Mouse (Mus musculus): Measurements from ENCODE around the gene Hist1h2bc. TPM values are rescaled to one million over a fixed set of nuclear protein-coding genes. Genes with fewer than 3 reads are reported as not detected.

Gene Hist1h2bc
- total and polyA plus RNA-seq, 2 experiments = 228 to 312 TPM

DNA sequence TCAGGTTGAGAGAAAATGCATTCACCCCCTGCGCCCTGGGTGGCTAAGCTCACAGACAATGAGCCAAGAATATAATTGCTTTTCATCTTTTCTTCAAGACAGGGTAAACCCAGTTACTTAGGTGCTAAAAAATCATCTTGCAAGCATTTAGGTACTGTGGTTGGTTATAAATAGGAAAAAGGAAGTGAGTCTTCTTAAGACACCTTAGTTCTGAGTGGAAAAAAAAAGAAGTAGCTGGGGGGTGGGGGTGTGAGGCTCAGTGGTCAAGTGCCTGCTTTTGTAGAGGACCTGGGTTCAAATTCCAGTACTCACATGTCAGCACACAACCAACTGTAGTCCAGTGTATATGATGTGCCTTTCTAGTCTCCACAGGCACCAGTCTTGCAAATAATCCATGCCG, 5.0 kb downstream of the Hist1h2bc start:
- no peak overlapping the region for H3K27ac ChIP-seq (replicated peaks; ENCODE audit: insufficient read depth, low read depth, low read length)
- peaks cover 13% of the 10 kb centered on the region for H3K79me2 ChIP-seq (ENCODE audit: control insufficient read depth, insufficient read depth, low read length)
- H3K4me3 ChIP-seq (ENCODE audit: insufficient read depth, low read depth, low read length) = no peak overlapping the region
- no peak overlapping the region for H3K9ac ChIP-seq (ENCODE audit: low read depth, low read length)
- no peaks in the 10 kb centered on the region for H3K27me3 ChIP-seq (ENCODE audit: control insufficient read depth, insufficient read depth, low read length)
- no peak for TF ChIP-seq POLR2A (IDR thresholded peaks at IDR 0.05; ENCODE audit: extremely low read depth, insufficient read depth, low read length)
- TF ChIP-seq CTCF (IDR thresholded peaks at IDR 0.05; ENCODE audit: low read depth, low read length) = no peak
- peaks cover 18% of the 10 kb centered on the region for H3K4me1 ChIP-seq (ENCODE audit: control insufficient read depth, insufficient read depth, low read length)
- peaks cover 18% of the 10 kb centered on the region for H3K36me3 ChIP-seq (ENCODE audit: control insufficient read depth, insufficient read depth, low read length)
- 95% methylated on average over 2 of the region's 2 CpGs for WGBS
- DNase-seq (ENCODE audit: extremely low read depth, low read depth, low spot score) = no peak

DNA sequence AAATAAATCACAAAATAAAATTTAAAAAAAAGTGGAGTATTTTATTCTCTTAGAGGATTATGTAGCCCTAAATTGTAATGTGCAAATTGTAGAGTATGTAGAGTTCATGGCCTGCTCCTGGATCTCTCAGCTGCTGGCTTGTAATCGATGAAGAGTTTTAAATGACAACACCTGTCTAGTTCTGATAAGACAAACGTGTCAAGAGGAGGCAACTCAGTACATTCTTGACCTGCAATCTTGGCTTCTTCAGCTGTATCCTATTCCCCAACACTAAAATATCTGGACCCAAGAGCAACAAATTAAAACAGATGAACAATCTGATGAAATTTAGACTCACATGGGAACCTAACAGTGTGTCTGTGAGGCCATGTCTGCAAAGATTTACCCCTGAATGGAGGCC, 5.5 kb downstream of the Hist1h2bc start:
- H3K79me2 ChIP-seq (ENCODE audit: control insufficient read depth, insufficient read depth, low read length) = peaks cover 13% of the 10 kb centered on the region
- H3K4me3 ChIP-seq (ENCODE audit: insufficient read depth, low read depth, low read length) = no peak overlapping the region
- H3K9ac ChIP-seq (ENCODE audit: low read depth, low read length) = no peak overlapping the region
- H3K27me3 ChIP-seq (ENCODE audit: control insufficient read depth, insufficient read depth, low read length) = no peaks in the 10 kb centered on the region
- peaks cover 18% of the 10 kb centered on the region for H3K36me3 ChIP-seq (ENCODE audit: control insufficient read depth, insufficient read depth, low read length)
- WGBS = 60% methylated on average over 2 of the region's 2 CpGs
- H3K4me1 ChIP-seq (ENCODE audit: control insufficient read depth, insufficient read depth, low read length) = peaks cover 18% of the 10 kb centered on the region
- TF ChIP-seq CTCF (IDR thresholded peaks at IDR 0.05; ENCODE audit: low read depth, low read length) = no peak
- TF ChIP-seq POLR2A (IDR thresholded peaks at IDR 0.05; ENCODE audit: extremely low read depth, insufficient read depth, low read length) = no peak
- H3K27ac ChIP-seq (replicated peaks; ENCODE audit: insufficient read depth, low read depth, low read length) = no peak overlapping the region
- no peak for DNase-seq (ENCODE audit: extremely low read depth, low read depth, low spot score)

- no peaks in the 10 kb centered on the region for H3K27me3 ChIP-seq (ENCODE audit: control insufficient read depth, insufficient read depth, low read length)
- peaks cover 12% of the 10 kb centered on the region for H3K79me2 ChIP-seq (ENCODE audit: control insufficient read depth, insufficient read depth, low read length)
- peaks cover 18% of the 10 kb centered on the region for H3K36me3 ChIP-seq (ENCODE audit: control insufficient read depth, insufficient read depth, low read length)
- peak; percentile 54 for DNase-seq (ENCODE audit: extremely low read depth, low read depth, low spot score)
- 51% methylated on average over 6 of the region's 6 CpGs for WGBS
- no peak overlapping the region for H3K9ac ChIP-seq (ENCODE audit: low read depth, low read length)
- peaks cover 16% of the 10 kb centered on the region for H3K4me1 ChIP-seq (ENCODE audit: control insufficient read depth, insufficient read depth, low read length)
- H3K27ac ChIP-seq (replicated peaks; ENCODE audit: insufficient read depth, low read depth, low read length) = peak overlapping the region; percentile 51
- H3K4me3 ChIP-seq (ENCODE audit: insufficient read depth, low read depth, low read length) = no peak overlapping the region
- TF ChIP-seq CTCF (IDR thresholded peaks at IDR 0.05; ENCODE audit: low read depth, low read length) (no peak), POLR2A (IDR thresholded peaks at IDR 0.05; ENCODE audit: extremely low read depth, insufficient read depth, low read length) (no peak)
Measured at GRCm38 (mm10) chr13:23693856-23694440, 9.9 kb downstream of the Hist1h2bc start.

- no peak for DNase-seq (ENCODE audit: extremely low read depth, low read depth, low spot score)
- Histone ChIP-seq H3K27ac (replicated peaks; ENCODE audit: insufficient read depth, low read depth, low read length) (no peak overlapping the region), H3K4me3 (ENCODE audit: insufficient read depth, low read depth, low read length) (no peak overlapping the region), H3K79me2 (ENCODE audit: control insufficient read depth, insufficient read depth, low read length) (peaks cover 5% of the 10 kb centered on the region; the same call in 1 of the 2 replicates), H3K36me3 (ENCODE audit: control insufficient read depth, insufficient read depth, low read length) (peaks cover 18% of the 10 kb centered on the region), H3K4me1 (ENCODE audit: control insufficient read depth, insufficient read depth, low read length) (peaks cover 14% of the 10 kb centered on the region), H3K27me3 (ENCODE audit: control insufficient read depth, insufficient read depth, low read length) (no peaks in the 10 kb centered on the region), H3K9ac (ENCODE audit: low read depth, low read length) (no peak overlapping the region)
- TF ChIP-seq CTCF (IDR thresholded peaks at IDR 0.05; ENCODE audit: low read depth, low read length) = no peak
- no peak for TF ChIP-seq POLR2A (IDR thresholded peaks at IDR 0.05; ENCODE audit: extremely low read depth, insufficient read depth, low read length)
- 94% methylated on average over 9 of the region's 9 CpGs for WGBS
Measured at GRCm38 (mm10) chr13:23694956-23695355, 11.0 kb downstream of the Hist1h2bc start.

DNA sequence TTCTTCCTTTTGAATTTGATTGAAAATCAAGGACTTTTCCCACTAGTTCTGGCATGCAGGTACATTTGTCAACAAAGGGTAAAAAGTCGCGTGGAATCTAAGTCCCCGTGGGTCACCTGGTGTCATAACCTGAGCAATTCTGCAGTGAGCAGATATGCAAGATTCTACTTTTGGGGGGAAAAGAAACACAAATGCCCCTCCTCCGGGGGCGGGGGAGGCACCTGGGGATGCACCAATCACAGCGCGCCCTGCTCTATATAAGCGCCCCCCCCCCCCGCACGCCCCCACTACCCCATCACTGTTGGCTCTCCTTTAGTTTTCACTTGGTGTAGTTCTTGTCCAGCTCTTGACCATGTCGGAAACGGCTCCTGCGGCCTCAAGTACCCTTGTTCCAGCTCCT, 11.5 kb downstream of the Hist1h2bc start, which contains the start of gene Hist1h1t:
Gene Hist1h1t (plus strand): TSS at position 301 of the 400 bp plus-strand sequence.
- 57% methylated on average over 13 of the region's 13 CpGs for WGBS
- no peak within 1 kb of the TSS for H3K4me3 ChIP-seq (ENCODE audit: insufficient read depth, low read depth, low read length)
- peaks cover 12% of the 10 kb centered on the region for H3K4me1 ChIP-seq (ENCODE audit: control insufficient read depth, insufficient read depth, low read length)
- no peak for DNase-seq (ENCODE audit: extremely low read depth, low read depth, low spot score)
- no peak within 1 kb of the TSS for H3K9ac ChIP-seq (ENCODE audit: low read depth, low read length)
- TF ChIP-seq CTCF (IDR thresholded peaks at IDR 0.05; ENCODE audit: low read depth, low read length) (no peak), POLR2A (IDR thresholded peaks at IDR 0.05; ENCODE audit: extremely low read depth, insufficient read depth, low read length) (no peak)
- H3K36me3 ChIP-seq (ENCODE audit: control insufficient read depth, insufficient read depth, low read length) = peaks cover 18% of the 10 kb centered on the region
- peaks cover 4% of the 10 kb centered on the region; the same call in 1 of the 2 replicates for H3K79me2 ChIP-seq (ENCODE audit: control insufficient read depth, insufficient read depth, low read length)
- no peak within 1 kb of the TSS for H3K27ac ChIP-seq (replicated peaks; ENCODE audit: insufficient read depth, low read depth, low read length)
- H3K27me3 ChIP-seq (ENCODE audit: control insufficient read depth, insufficient read depth, low read length) = no peaks in the 10 kb centered on the region

DNA sequence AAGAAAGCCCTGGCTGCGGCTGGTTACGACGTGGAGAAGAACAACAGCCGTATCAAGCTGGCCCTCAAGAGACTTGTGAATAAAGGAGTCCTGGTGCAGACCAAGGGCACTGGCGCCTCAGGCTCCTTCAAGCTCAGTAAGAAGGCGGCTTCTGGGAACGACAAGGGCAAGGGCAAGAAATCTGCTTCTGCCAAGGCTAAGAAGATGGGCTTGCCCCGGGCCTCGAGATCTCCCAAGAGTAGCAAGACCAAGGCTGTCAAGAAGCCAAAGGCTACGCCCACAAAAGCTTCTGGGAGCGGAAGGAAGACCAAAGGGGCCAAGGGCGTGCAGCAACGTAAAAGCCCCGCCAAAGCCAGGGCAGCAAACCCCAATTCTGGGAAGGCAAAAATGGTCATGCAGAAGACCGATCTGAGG, 12.1 kb downstream of the Hist1h2bc start:
- Histone ChIP-seq H3K4me3 (ENCODE audit: insufficient read depth, low read depth, low read length) (no peak overlapping the region), H3K36me3 (ENCODE audit: control insufficient read depth, insufficient read depth, low read length) (peaks cover 16% of the 10 kb centered on the region), H3K79me2 (ENCODE audit: control insufficient read depth, insufficient read depth, low read length) (no peaks in the 10 kb centered on the region), H3K9ac (ENCODE audit: low read depth, low read length) (no peak overlapping the region), H3K27me3 (ENCODE audit: control insufficient read depth, insufficient read depth, low read length) (no peaks in the 10 kb centered on the region), H3K4me1 (ENCODE audit: control insufficient read depth, insufficient read depth, low read length) (peaks cover 10% of the 10 kb centered on the region), H3K27ac (replicated peaks; ENCODE audit: insufficient read depth, low read depth, low read length) (no peak overlapping the region)
- 72% methylated on average over 15 of the region's 15 CpGs for WGBS
- DNase-seq (ENCODE audit: extremely low read depth, low read depth, low spot score) = no peak
- TF ChIP-seq CTCF (IDR thresholded peaks at IDR 0.05; ENCODE audit: low read depth, low read length) = no peak
- TF ChIP-seq POLR2A (IDR thresholded peaks at IDR 0.05; ENCODE audit: extremely low read depth, insufficient read depth, low read length) = no peak
